Comparison of ENCODE assay signal across 12 mouse cellular contexts in the genomic region with DNA sequence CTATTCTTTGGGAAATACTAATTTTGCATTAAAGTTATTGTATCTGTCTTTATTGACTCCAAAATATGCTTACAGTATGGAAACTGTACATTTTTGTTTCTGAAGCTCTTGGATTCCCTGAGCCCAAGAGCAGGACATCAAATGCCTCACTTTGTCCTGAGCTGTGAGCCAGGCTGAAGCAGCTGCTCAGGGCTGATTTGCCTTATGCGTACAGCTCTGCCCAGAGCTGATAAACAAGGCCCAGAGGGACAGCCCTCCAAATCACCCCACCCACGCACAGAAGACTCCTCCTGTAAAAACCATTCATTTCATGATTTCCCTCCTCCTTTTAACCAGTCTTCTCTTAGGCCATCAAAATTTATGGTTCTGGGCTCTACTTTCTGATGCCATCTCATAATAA. TPM values are rescaled to one million over a fixed set of nuclear protein-coding genes. Genes with fewer than 3 reads are reported as not detected.
DNase-seq lines count a peak whose midpoint lies in the region; ATAC-seq and TF ChIP-seq lines count a peak whose summit lies in the region.
"Had no signal": no experiment of that assay in that cellular context is flagged by ENCODE, and none has a peak within 500 bp of the region (broad histone marks: within the 10 kb centered on the region; RNA-seq: fewer than 3 reads in every experiment).

No protein-coding gene starts in this region.

- H3K27me3 ChIP-seq in stomach, embryonic 14.5 days (ENCODE audit: control insufficient read depth, insufficient read depth, low read length) = no peaks in the 10 kb centered on the region
- H3K27me3 ChIP-seq in stomach, postnatal 0 days (ENCODE audit: control insufficient read depth, insufficient read depth, low read length) = no peaks in the 10 kb centered on the region
- no peaks in the 10 kb centered on the region for H3K27me3 ChIP-seq in liver, embryonic 11.5 days (replicated peaks; ENCODE audit: control insufficient read depth, insufficient read depth, low read length)
- no peaks in the 10 kb centered on the region for H3K27me3 ChIP-seq in embryonic facial prominence, embryonic 10.5 days (replicated peaks; ENCODE audit: low read depth, poor library complexity, severe bottlenecking)

- no peak for TF ChIP-seq CTCF in stomach, postnatal 0 days (IDR thresholded peaks at IDR 0.05; ENCODE audit: low read depth)

- no peak overlapping the region for H3K27ac ChIP-seq in stomach, embryonic 14.5 days (ENCODE audit: low read length)
- no peak overlapping the region for H3K27ac ChIP-seq in stomach, postnatal 0 days (replicated peaks)
- peak overlapping the region; percentile 93 for H3K27ac ChIP-seq in liver, embryonic 11.5 days (ENCODE audit: low read depth, low read length)
- H3K27ac ChIP-seq in embryonic facial prominence, embryonic 10.5 days (replicated peaks) = no peak overlapping the region

- 48% methylated on average over 2 of the region's 2 CpGs for WGBS in stomach, embryonic 14.5 days
- WGBS in stomach, postnatal 0 days = 29% methylated on average over 2 of the region's 2 CpGs
- WGBS in liver, embryonic 11.5 days = 19% methylated on average over 2 of the region's 2 CpGs
- WGBS in embryonic facial prominence, embryonic 10.5 days = 54% methylated on average over 2 of the region's 2 CpGs

- no peak overlapping the region for H3K4me3 ChIP-seq in stomach, embryonic 14.5 days (ENCODE audit: low read depth, low read length)
- no peak overlapping the region for H3K4me3 ChIP-seq in stomach, postnatal 0 days (ENCODE audit: low read depth, low read length)
- H3K4me3 ChIP-seq in liver, embryonic 11.5 days (ENCODE audit: low read depth, low read length) = peak overlapping the region; percentile 21; the same call in 1 of the 2 replicates
- H3K4me3 ChIP-seq in embryonic facial prominence, embryonic 10.5 days = no peak overlapping the region

- peak; percentile 14 for DNase-seq in embryo, embryonic 10.5 days (ENCODE audit: low spot score)
- DNase-seq in embryo, embryonic 11 days = no peak
- DNase-seq in stomach, postnatal 0 days (ENCODE audit: low spot score) = no peak
- DNase-seq in liver, embryonic 11.5 days (ENCODE audit: low spot score) = peak; percentile 34
- peak; percentile 5 for DNase-seq in yolk sac, embryonic 10.5 days (ENCODE audit: low spot score)
- DNase-seq in embryonic facial prominence, embryonic 10.5 days (ENCODE audit: low spot score) = no peak
- DNase-seq in cerebellum, adult 9-10 months = no peak
- DNase-seq: cerebellum, postnatal 25 days; layer of hippocampus, postnatal 36 days had no signal

- TF ChIP-seq EP300 in stomach, postnatal 0 days (optimal IDR thresholded peaks at IDR 0.05) = no peak

- peak; percentile 87; the same call in 1 of the 2 replicates for ATAC-seq in stomach, embryonic 14.5 days (ENCODE audit: insufficient number of reproducible peaks, insufficient read depth, low FRiP score, low read depth)
- ATAC-seq in stomach, postnatal 0 days (ENCODE audit: low FRiP score, low TSS enrichment) = no peak
- peak; percentile 99 for ATAC-seq in liver, embryonic 11.5 days (replicated peaks; ENCODE audit: low FRiP score)

- no peak overlapping the region for H3K4me2 ChIP-seq in stomach, embryonic 14.5 days (replicated peaks; ENCODE audit: low read depth, low read length)
- H3K4me2 ChIP-seq in stomach, postnatal 0 days (replicated peaks; ENCODE audit: low read depth) = no peak overlapping the region
- peak overlapping the region; percentile 67 for H3K4me2 ChIP-seq in liver, embryonic 11.5 days

- no peak overlapping the region for H3K9ac ChIP-seq in stomach, embryonic 14.5 days (replicated peaks; ENCODE audit: low read depth, low read length)
- H3K9ac ChIP-seq in stomach, postnatal 0 days (ENCODE audit: low read length) = no peak overlapping the region
- H3K9ac ChIP-seq in liver, embryonic 11.5 days (ENCODE audit: low read depth, low read length) = no peak overlapping the region; the same call in 1 of the 2 replicates

- no peaks in the 10 kb centered on the region for H3K9me3 ChIP-seq in stomach, embryonic 14.5 days (ENCODE audit: control insufficient read depth, low read depth, low read length)
- no peaks in the 10 kb centered on the region for H3K9me3 ChIP-seq in stomach, postnatal 0 days (ENCODE audit: control insufficient read depth, low read length)
- no peaks in the 10 kb centered on the region for H3K9me3 ChIP-seq in liver, embryonic 11.5 days (ENCODE audit: control insufficient read depth, low read length)
- H3K9me3 ChIP-seq in embryonic facial prominence, embryonic 10.5 days = no peaks in the 10 kb centered on the region

- H3K36me3 ChIP-seq in stomach, embryonic 14.5 days (ENCODE audit: control insufficient read depth, insufficient read depth, low read length) = no peaks in the 10 kb centered on the region
- H3K36me3 ChIP-seq in stomach, postnatal 0 days (ENCODE audit: control insufficient read depth, insufficient read depth, low read length) = no peaks in the 10 kb centered on the region
- H3K36me3 ChIP-seq in liver, embryonic 11.5 days (ENCODE audit: control insufficient read depth, insufficient read depth, low read length) = no peaks in the 10 kb centered on the region
- no peaks in the 10 kb centered on the region for H3K36me3 ChIP-seq in embryonic facial prominence, embryonic 10.5 days (replicated peaks)

- H3K4me1 ChIP-seq in stomach, embryonic 14.5 days (ENCODE audit: control insufficient read depth, insufficient read depth, low read length) = no peaks in the 10 kb centered on the region
- H3K4me1 ChIP-seq in stomach, postnatal 0 days (replicated peaks; ENCODE audit: control insufficient read depth, insufficient read depth) = no peaks in the 10 kb centered on the region
- 0 out of 2 replicates have a peak, but pooled peaks cover 5% of the 10 kb centered on the region for H3K4me1 ChIP-seq in liver, embryonic 11.5 days (replicated peaks; ENCODE audit: control insufficient read depth, insufficient read depth, low read length)
- H3K4me1 ChIP-seq in embryonic facial prominence, embryonic 10.5 days = peaks cover 2% of the 10 kb centered on the region; the same call in 1 of the 2 replicates

RNA-seq across cellular contexts. Expression of gene Spta1, which starts 1.0 kb away (rescaled TPM):
- polyA plus RNA-seq in stomach, embryonic 14.5 days (2014; fragmentation: Nextera tagmentation; extraction: Ambion mirVana) = 0.27 and 0.38 TPM in 2 replicates
- polyA plus RNA-seq in stomach, postnatal 0 days (2015; fragmentation: Nextera tagmentation; extraction: Ambion mirVana) = 0.02 TPM in 2 replicates
- polyA plus RNA-seq in liver, embryonic 11.5 days (2014; fragmentation: Nextera tagmentation; extraction: Ambion mirVana) = 23.1 and 26.0 TPM in 2 replicates
- 1.6 TPM in 2 replicates for polyA plus RNA-seq in embryonic facial prominence, embryonic 10.5 days (2016; fragmentation: Nextera tagmentation; extraction: Ambion mirVana)

RNA-seq across cellular contexts. Expression of gene Olfr420, which starts 16.1 kb away (rescaled TPM):
- not detected in 2 replicates for polyA plus RNA-seq in stomach, embryonic 14.5 days (2014; fragmentation: Nextera tagmentation; extraction: Ambion mirVana)
- not detected in 2 replicates for polyA plus RNA-seq in stomach, postnatal 0 days (2015; fragmentation: Nextera tagmentation; extraction: Ambion mirVana)
- polyA plus RNA-seq in liver, embryonic 11.5 days (2014; fragmentation: Nextera tagmentation; extraction: Ambion mirVana) = 0.12 and 0.27 TPM in 2 replicates
- 0.09 TPM in 1 of 2 replicates, not detected in the other for polyA plus RNA-seq in embryonic facial prominence, embryonic 10.5 days (2016; fragmentation: Nextera tagmentation; extraction: Ambion mirVana)
- polyA plus RNA-seq: lung, embryonic 16.5 days; neural tube, embryonic 14.5 days had no signal

RNA-seq across cellular contexts. Expression of gene Olfr424, which starts 40.2 kb away (rescaled TPM):
- not detected in 2 replicates for polyA plus RNA-seq in stomach, embryonic 14.5 days (2014; fragmentation: Nextera tagmentation; extraction: Ambion mirVana)
- polyA plus RNA-seq in stomach, postnatal 0 days (2015; fragmentation: Nextera tagmentation; extraction: Ambion mirVana) = 0.11 TPM in 1 of 2 replicates, not detected in the other
- polyA plus RNA-seq in liver, embryonic 11.5 days (2014; fragmentation: Nextera tagmentation; extraction: Ambion mirVana) = not detected in 2 replicates
- not detected in 2 replicates for polyA plus RNA-seq in embryonic facial prominence, embryonic 10.5 days (2016; fragmentation: Nextera tagmentation; extraction: Ambion mirVana)
- polyA plus RNA-seq: lung, embryonic 16.5 days; neural tube, embryonic 14.5 days had no signal

RNA-seq across cellular contexts. Expression of gene Olfr231, which starts 50.6 kb away (rescaled TPM):
- polyA plus RNA-seq in stomach, embryonic 14.5 days (2014; fragmentation: Nextera tagmentation; extraction: Ambion mirVana) = not detected in 2 replicates
- not detected in 2 replicates for polyA plus RNA-seq in stomach, postnatal 0 days (2015; fragmentation: Nextera tagmentation; extraction: Ambion mirVana)
- not detected in 2 replicates for polyA plus RNA-seq in liver, embryonic 11.5 days (2014; fragmentation: Nextera tagmentation; extraction: Ambion mirVana)
- polyA plus RNA-seq in embryonic facial prominence, embryonic 10.5 days (2016; fragmentation: Nextera tagmentation; extraction: Ambion mirVana) = 0.31 TPM in 1 of 2 replicates, not detected in the other
- polyA plus RNA-seq: lung, embryonic 16.5 days; neural tube, embryonic 14.5 days had no signal

Comparison
In these comparisons a context has a peak if more than half of its experiments do, and no peak if none do; other contexts are left out.
1. DNase-seq: peak in embryo, embryonic 10.5 days (single experiment), liver, embryonic 11.5 days (single experiment) and yolk sac, embryonic 10.5 days (single experiment); none in embryo, embryonic 11 days (single experiment), stomach, postnatal 0 days (single experiment), embryonic facial prominence, embryonic 10.5 days (single experiment) and cerebellum, adult 9-10 months (single experiment).